Mouse (Mus musculus) kidney, postnatal 14 days (tissue): Measurements from ENCODE around the gene Lmtk2.

Experiments used
- DNase-seq: peaks from one replicate; pipeline ENCODE4 v3.0.0; 2022; ENCODE audit warnings: mixed read lengths

Lmtk2 gene

GRCm38 (mm10) chr5:144112574-144113438, 12.6 kb downstream of the Lmtk2 start:
- peak; percentile 27 for DNase-seq

GRCm38 (mm10) chr5:144114068-144114467, 13.8 kb downstream of the Lmtk2 start:
- DNase-seq: peak; percentile 30

DNA sequence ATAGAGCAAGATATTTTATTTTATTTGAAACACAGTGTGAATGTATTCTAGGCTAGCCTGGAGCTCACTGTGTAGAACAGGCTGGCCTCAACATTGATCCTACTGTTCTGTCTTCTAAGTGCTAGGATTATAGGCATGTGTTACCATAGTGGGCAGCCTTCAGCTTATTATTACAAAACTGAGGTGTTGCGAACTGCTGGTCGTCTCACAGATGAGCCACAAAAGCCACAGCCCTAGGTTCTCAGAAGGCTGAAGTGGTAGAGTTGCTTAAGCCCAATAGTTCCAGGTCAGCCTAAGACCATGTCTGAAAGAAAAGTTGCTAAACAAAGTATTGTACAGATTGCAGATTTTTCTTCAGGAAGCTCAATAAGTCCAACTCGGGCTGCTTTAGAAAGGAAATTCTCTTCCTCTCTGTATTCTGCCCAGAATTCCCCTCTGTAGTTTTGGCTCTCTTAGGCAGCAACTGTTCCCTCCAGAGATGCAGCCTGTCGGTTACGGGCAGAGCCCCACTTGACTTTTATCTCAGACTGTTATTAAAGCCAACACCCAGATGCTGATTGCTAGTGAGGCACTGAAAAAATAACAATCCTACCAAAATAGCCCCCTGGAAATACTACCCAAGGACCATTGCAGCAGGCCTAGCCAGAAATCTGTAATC, 14.9 kb downstream of the Lmtk2 start:
- DNase-seq: no peak

DNA sequence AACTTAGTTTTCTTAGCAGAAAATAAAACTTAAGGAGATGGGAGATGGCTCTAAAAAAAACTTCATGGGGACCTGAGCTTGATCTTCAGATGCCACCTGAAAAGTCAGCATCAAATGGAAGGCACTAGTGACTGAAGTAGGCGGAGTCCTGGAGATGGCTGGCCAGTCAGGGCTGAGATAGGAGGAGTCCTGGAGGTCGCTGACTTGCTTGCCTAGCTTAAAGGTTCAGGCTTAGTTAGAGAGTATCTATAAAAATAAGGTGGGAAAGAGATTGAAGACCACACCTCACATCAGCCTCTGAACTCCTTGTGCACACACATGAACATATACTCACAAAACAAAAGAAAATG, 15.4 kb downstream of the Lmtk2 start:
- no peak for DNase-seq

GRCm38 (mm10) chr5:144118271-144118670, 18.0 kb downstream of the Lmtk2 start:
- no peak for DNase-seq

DNA sequence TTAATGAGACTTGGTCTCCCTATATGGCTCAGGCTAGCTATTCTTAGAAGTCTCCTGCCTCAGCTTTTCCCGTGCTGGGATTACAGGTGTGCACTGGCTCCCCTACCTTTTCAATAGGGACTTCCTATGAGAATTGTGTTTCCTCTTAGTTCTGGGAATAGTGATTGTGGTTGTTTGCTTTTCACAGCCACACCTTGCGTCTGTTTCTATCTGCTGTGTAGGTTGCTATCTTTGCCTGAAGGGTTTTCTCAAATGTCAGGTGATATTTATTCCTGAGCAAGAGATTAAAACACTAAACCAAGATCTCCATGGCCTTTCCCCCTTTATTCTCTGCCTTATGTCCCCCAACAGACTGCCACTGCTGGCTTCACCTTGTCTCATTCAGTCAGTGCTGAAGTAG, 19.1 kb downstream of the Lmtk2 start:
- DNase-seq: no peak

GRCm38 (mm10) chr5:144121489-144121888, 21.3 kb downstream of the Lmtk2 start:
- no peak for DNase-seq

DNA sequence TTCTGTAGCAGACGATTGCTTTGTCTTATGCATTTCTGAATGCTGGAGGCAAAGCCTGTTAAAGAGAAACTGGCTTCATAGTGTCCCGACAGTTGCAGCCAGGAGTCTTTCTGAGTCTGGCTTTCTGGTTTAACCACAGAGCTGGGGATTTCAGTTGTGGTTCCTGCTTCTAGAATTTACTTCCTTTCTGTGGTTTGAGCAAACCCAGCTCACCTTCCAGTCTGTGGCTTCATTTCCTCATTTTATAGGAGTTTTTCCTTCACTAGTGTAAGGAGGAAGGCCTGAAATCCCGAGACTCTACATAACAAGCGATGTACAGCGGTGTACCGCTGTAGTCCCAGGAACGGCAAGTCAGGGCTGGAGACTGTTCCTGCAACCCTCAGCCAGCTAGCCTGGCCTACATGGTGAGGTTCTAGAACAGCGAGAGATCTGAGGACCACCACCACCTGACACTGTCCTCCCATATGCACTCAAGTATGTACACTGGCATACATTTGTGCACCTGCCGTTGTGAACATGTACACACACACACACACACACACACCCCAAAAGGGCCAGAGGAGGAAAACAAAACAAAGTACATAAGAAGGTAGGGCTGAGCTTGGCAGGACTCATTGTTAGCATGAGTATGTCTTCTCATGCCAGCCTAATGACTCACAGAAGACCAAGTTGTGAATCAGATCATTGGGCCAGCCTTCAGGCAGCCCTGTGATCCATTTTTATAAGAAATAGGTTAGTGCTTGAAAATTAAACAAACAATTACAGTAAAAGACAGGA, 25.9 kb downstream of the Lmtk2 start:
- no peak for DNase-seq

DNA sequence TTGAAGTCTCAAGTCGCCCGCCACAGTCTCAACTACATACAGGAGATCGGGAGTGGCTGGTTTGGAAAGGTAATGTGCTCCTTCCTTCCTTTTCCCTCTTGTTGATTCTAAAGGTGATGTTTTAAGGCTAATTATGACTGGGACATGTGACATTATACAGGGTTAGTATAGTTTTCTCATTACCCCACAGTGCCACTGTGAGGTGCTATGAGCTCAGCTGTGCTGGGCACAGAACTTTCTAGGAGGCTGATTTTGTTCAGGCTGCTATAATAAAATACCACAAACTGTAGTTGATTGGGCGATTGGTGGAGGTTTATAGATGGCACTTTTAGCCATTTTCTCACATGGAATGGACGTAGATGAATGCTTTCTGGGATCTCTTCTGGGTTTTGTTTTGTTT, 43.3 kb downstream of the Lmtk2 start:
- DNase-seq: no peak

GRCm38 (mm10) chr5:144146898-144147297, 46.7 kb downstream of the Lmtk2 start:
- DNase-seq: no peak

DNA sequence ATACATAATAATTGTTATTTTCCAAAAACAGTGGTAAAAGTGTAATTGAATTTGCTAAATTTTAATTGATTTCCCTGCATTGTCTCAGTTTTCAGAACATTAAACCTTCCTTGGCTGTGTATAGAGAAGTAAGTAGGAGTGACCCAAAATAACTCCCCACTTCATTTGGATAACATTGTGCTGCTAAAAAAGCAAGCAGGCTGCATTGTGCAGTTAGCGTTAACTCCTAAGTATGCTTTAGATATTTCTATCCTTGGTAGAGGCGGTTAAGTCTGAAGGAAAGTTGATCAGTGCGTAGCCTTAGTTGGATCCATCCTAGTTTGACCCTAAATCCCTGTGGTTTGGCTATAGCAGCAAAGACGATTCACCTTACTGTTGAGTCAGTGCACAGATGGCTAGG, 49.3 kb downstream of the Lmtk2 start:
- DNase-seq: no peak

- DNase-seq: no peak
Measured at GRCm38 (mm10) chr5:144151270-144151669, 51.0 kb downstream of the Lmtk2 start.

- DNase-seq: peak; percentile 78
Measured at GRCm38 (mm10) chr5:144154528-144154927, 54.3 kb downstream of the Lmtk2 start.

DNA sequence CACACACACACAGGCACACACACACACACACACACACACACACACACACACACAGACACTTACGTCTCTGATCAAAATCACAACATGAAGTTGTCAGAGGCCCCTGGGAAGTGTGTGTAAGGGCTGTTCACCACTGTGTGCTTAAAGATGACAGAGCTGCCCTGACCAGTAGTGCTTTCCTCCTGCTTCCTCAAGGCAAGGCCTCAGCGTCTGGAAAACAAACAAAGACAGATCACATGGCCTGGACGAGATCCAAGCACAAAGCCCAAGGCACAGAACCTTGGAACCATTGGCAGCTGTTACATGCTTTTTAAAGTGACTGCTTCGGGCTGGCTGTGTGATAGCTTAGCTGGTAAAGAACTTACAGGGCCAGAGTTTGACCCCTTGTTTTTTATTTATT, 58.4 kb downstream of the Lmtk2 start:
- peak; percentile 90 for DNase-seq

DNA sequence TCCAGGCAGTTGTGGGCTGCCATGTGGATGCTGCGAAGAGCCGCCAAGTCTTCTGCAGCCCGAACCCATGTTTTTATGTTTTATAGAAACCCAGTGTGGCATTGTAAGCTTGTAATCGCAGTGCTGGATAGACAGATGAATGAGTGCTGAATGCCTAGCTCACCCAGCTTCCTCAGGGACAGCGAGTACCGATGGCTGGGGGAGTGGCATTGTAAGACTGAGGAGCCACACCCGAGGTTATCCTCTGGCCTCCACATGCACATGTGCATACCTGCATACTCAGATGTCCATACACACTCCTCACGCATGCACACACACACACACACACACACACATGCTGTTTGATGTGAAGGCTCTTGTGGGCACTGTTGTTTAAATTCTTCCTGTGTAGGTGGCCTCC, 58.9 kb downstream of the Lmtk2 start:
- DNase-seq: no peak

GRCm38 (mm10) chr5:144162080-144162812, 62.0 kb downstream of the Lmtk2 start:
- DNase-seq: no peak

DNA sequence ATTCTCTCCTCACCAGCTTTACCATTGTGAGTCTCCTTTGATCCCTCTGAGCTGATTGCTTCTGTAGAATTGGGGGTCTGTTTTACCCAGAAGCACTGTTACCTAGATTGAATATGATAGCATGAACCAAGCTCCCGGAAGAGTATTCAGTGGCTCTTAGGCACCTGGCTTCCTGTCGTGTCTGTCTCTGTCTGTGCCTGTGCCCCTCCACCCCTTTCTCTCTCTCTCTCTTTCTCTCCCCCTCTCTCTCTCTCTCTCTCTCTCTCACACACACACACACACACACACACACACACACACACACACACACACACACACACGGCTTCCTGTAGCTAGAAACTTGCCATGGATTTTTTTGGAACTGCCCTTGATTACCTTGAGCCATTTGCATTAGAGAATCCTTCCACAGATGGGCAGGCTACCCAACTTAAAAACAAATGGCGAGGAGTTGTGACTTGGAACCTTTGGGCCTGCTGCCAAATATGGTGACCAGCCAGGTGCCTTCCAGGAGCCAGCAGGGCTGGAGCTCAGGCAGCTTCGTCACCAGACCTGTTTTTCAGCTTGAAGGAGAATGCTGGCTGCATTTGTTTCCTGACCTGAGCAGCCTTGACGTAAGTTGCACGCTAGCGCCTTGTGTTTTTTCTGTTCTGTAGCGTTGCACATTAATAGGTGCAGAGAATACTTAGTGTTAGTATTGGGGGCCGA, 62.7 kb downstream of the Lmtk2 start:
- DNase-seq: peak; percentile 87

DNA sequence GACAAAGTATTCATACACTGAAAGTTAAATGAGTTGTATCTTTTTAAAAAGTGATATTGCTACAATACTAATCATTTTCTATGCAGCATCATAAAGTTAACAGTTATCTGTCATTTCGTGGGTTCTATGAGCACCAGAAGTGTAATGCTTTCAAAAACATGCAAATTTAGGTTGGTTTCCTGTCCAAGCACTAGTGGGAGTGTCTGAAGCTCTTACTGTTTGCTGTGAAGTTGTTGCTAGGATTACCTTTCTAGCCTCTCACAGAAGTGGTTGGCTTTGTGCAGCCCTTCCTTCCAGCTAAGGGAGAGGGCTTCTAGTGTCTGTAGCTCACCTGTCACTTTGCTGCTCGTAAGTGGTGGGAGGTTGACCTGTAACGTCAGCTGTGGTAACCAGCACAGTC, 65.5 kb downstream of the Lmtk2 start:
- DNase-seq: no peak

- peak; percentile 52 for DNase-seq
Measured at GRCm38 (mm10) chr5:144169275-144169975, 69.2 kb downstream of the Lmtk2 start.

DNA sequence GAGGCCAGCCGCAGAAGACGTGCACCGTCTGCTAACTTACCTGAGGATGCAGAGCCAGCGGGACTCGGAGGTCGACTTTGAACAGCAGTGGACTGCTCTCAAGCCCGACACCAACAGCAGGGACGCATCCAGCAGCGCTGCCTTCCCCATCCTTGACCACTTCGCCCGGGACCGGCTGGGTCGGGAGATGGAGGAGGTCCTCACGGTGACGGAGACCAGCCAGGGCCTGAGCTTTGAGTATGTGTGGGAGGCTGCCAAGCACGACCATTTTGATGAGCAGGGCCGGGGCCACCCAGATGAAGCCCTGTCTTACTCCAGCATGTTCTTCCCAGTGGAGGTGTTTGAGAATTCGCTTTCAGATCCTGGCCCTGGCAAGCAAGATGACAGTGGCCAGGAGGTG, 73.4 kb downstream of the Lmtk2 start:
- DNase-seq: no peak

GRCm38 (mm10) chr5:144178216-144178615, 78.0 kb downstream of the Lmtk2 start:
- no peak for DNase-seq

DNA sequence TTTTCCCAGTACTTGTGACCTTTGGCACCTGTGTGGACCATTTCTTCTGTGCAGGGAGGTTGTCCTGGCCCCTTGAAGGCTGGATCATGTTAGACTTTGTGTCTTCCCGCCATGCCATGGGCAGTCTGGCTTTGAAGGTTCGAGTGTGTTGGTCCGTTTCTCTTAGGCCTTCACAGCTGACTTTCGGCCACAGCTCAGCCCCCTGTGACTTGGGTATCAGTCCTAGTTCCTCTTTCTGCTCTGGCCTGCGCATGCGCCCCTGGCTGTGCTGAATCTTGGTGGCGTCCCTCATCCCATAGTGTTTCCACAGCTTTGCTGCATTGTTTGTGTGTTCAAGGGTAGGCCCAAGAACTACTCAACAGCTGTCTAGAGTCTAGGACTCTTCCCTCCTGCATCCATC, 81.0 kb downstream of the Lmtk2 start:
- DNase-seq: no peak
